In genomic region chr10:77078456-77078855, GRCm38 (mm10) we compare ENCODE assay signal across 22 mouse cellular contexts. TPM values are rescaled to one million over a fixed set of nuclear protein-coding genes. Genes with fewer than 3 reads are reported as not detected.
DNase-seq lines count a peak whose midpoint lies in the region; ATAC-seq and TF ChIP-seq lines count a peak whose summit lies in the region.
"Had no signal": no experiment of that assay in that cellular context is flagged by ENCODE, and none has a peak within 500 bp of the region (broad histone marks: within the 10 kb centered on the region; RNA-seq: fewer than 3 reads in every experiment).

No protein-coding gene starts in this region.

- no peaks in the 10 kb centered on the region for H3K36me3 ChIP-seq in kidney, adult 2 months (ENCODE audit: control insufficient read depth, insufficient read depth, low read length)
- H3K36me3 ChIP-seq in kidney, embryonic 16.5 days (ENCODE audit: insufficient read depth, low read length) = peaks cover 38% of the 10 kb centered on the region
- peaks cover 75% of the 10 kb centered on the region for H3K36me3 ChIP-seq in liver, adult 2 months (ENCODE audit: control insufficient read depth, insufficient read depth, low read length)
- H3K36me3 ChIP-seq in liver, postnatal 0 days (replicated peaks; ENCODE audit: insufficient read depth, low read length) = peaks cover 18% of the 10 kb centered on the region
- H3K36me3 ChIP-seq: embryonic facial prominence, embryonic 15.5 days had no signal

- H3K9ac ChIP-seq in kidney, embryonic 16.5 days (replicated peaks; ENCODE audit: low read length) = no peak overlapping the region
- no peak overlapping the region for H3K9ac ChIP-seq in liver, adult 2 months (ENCODE audit: low read depth, low read length)
- H3K9ac ChIP-seq in liver, postnatal 0 days (replicated peaks) = no peak overlapping the region
- H3K9ac ChIP-seq: embryonic facial prominence, embryonic 12.5 days; embryonic facial prominence, embryonic 15.5 days; forebrain, postnatal 0 days; hindbrain, embryonic 12.5 days had no signal

- no peak overlapping the region for H3K4me3 ChIP-seq in kidney, adult 2 months (ENCODE audit: insufficient read depth, low read depth, low read length)
- H3K4me3 ChIP-seq in kidney, embryonic 16.5 days (ENCODE audit: low read length) = no peak overlapping the region
- no peak overlapping the region for H3K4me3 ChIP-seq in liver, adult 2 months (ENCODE audit: insufficient read depth, low read depth, low read length)
- H3K4me3 ChIP-seq in liver, postnatal 0 days (ENCODE audit: low read depth, low read length) = no peak overlapping the region
- H3K4me3 ChIP-seq: embryonic facial prominence, embryonic 12.5 days; embryonic facial prominence, embryonic 15.5 days; gastrocnemius, adult 2 months; hindbrain, embryonic 12.5 days had no signal

- peaks cover 3% of the 10 kb centered on the region; the same call in 1 of the 2 replicates for H3K4me1 ChIP-seq in kidney, adult 2 months (ENCODE audit: control insufficient read depth, insufficient read depth, low read length)
- peaks cover 2% of the 10 kb centered on the region; the same call in 1 of the 2 replicates for H3K4me1 ChIP-seq in kidney, embryonic 16.5 days (ENCODE audit: insufficient read depth, low read length)
- no peaks in the 10 kb centered on the region for H3K4me1 ChIP-seq in liver, adult 2 months (ENCODE audit: control insufficient read depth, insufficient read depth, low read length)
- H3K4me1 ChIP-seq in liver, postnatal 0 days (ENCODE audit: insufficient read depth) = no peaks in the 10 kb centered on the region
- H3K4me1 ChIP-seq: embryonic facial prominence, embryonic 12.5 days; hindbrain, embryonic 12.5 days had no signal

- no peak for ATAC-seq in kidney, embryonic 16.5 days (ENCODE audit: low FRiP score, low TSS enrichment)
- no peak for ATAC-seq in liver, postnatal 0 days
- ATAC-seq: activated CD4-positive, CD25-positive, alpha-beta regulatory T cell, adult 4 months; forebrain, embryonic 14.5 days; forebrain, postnatal 0 days had no signal

- DNase-seq in kidney, adult 2 months = peak; percentile 59
- DNase-seq in kidney, postnatal 4 days = no peak
- no peak for DNase-seq in kidney, postnatal 14 days
- DNase-seq in liver, adult 2 months (ENCODE audit: extremely low read depth, low read depth, low spot score) = peak; percentile 41
- DNase-seq in liver, postnatal 0 days = no peak
- no peak for DNase-seq in spleen, postnatal 4 days (ENCODE audit: low spot score in 2 of 2)
- DNase-seq in ovary, adult 18-20 months (ENCODE audit: low spot score) = no peak
- DNase-seq: adrenal gland, postnatal 10 days; adrenal gland, postnatal 36 days; cerebellum, adult 2 months; cerebellum, adult 9-11 months; forebrain, postnatal 0 days; gastrocnemius, adult 2 months; gastrocnemius, postnatal 14 days; heart, adult 11 months had no signal

- H3K9me3 ChIP-seq in kidney, embryonic 16.5 days (ENCODE audit: low read length) = no peaks in the 10 kb centered on the region
- H3K9me3 ChIP-seq in liver, postnatal 0 days (ENCODE audit: low read length) = no peaks in the 10 kb centered on the region
- H3K9me3 ChIP-seq: embryonic facial prominence, embryonic 12.5 days; embryonic facial prominence, embryonic 15.5 days; hindbrain, embryonic 12.5 days had no signal

- H3K79me2 ChIP-seq in liver, adult 2 months (ENCODE audit: control insufficient read depth, insufficient read depth, low read length) = no peaks in the 10 kb centered on the region

- H3K27ac ChIP-seq in kidney, adult 2 months (ENCODE audit: insufficient read depth, low read depth, low read length) = peak overlapping the region; percentile 82
- peak overlapping the region; percentile 47 for H3K27ac ChIP-seq in kidney, embryonic 16.5 days (ENCODE audit: low read length)
- no peak overlapping the region for H3K27ac ChIP-seq in liver, adult 2 months (replicated peaks; ENCODE audit: insufficient read depth, low read depth, low read length)
- no peak overlapping the region for H3K27ac ChIP-seq in liver, postnatal 0 days (ENCODE audit: low read depth)
- H3K27ac ChIP-seq: embryonic facial prominence, embryonic 12.5 days; embryonic facial prominence, embryonic 15.5 days; gastrocnemius, adult 2 months had no signal

- TF ChIP-seq CTCF in kidney, adult 2 months (conservative IDR thresholded peaks at IDR 0.05; ENCODE audit: insufficient read depth, insufficient read length, low read depth, low read length) = no peak
- no peak for TF ChIP-seq CTCF in liver, adult 2 months (IDR thresholded peaks at IDR 0.05; ENCODE audit: low read depth, low read length)
- no peak for TF ChIP-seq CTCF in liver, postnatal 0 days (IDR thresholded peaks at IDR 0.05; ENCODE audit: low read depth)

- H3K27me3 ChIP-seq in kidney, adult 2 months (replicated peaks; ENCODE audit: control insufficient read depth, insufficient read depth, low read length) = no peaks in the 10 kb centered on the region
- no peaks in the 10 kb centered on the region for H3K27me3 ChIP-seq in kidney, embryonic 16.5 days (ENCODE audit: insufficient read depth, low read length)
- no peaks in the 10 kb centered on the region for H3K27me3 ChIP-seq in liver, adult 2 months (ENCODE audit: control insufficient read depth, insufficient read depth, low read length)
- H3K27me3 ChIP-seq in liver, postnatal 0 days (ENCODE audit: insufficient read depth, low read length) = no peaks in the 10 kb centered on the region
- H3K27me3 ChIP-seq: embryonic facial prominence, embryonic 12.5 days; embryonic facial prominence, embryonic 15.5 days; hindbrain, embryonic 12.5 days had no signal

- H3K4me2 ChIP-seq in kidney, embryonic 16.5 days (replicated peaks; ENCODE audit: low read depth, low read length) = no peak overlapping the region
- no peak overlapping the region for H3K4me2 ChIP-seq in liver, postnatal 0 days (ENCODE audit: low read depth, low read length)
- H3K4me2 ChIP-seq: embryonic facial prominence, embryonic 12.5 days; embryonic facial prominence, embryonic 15.5 days; heart, embryonic 11.5 days; hindbrain, embryonic 12.5 days had no signal

- WGBS in kidney, adult 2 months = 89% methylated on average over 4 of the region's 4 CpGs
- 94% methylated on average over 4 of the region's 4 CpGs for WGBS in kidney, embryonic 16.5 days
- WGBS in liver, adult 2 months = 88% methylated on average over 4 of the region's 4 CpGs
- 87% methylated on average over 4 of the region's 4 CpGs for WGBS in liver, postnatal 0 days (ENCODE audit: insufficient replicate concordance)

- no peak for TF ChIP-seq EP300 in liver, postnatal 0 days (IDR thresholded peaks at IDR 0.05; ENCODE audit: low read depth)

- no peak for TF ChIP-seq POLR2A in kidney, adult 2 months (IDR thresholded peaks at IDR 0.05; ENCODE audit: low read depth, low read length)
- no peak for TF ChIP-seq POLR2A in liver, adult 2 months (IDR thresholded peaks at IDR 0.05; ENCODE audit: extremely low read depth, insufficient read depth, low read length)

RNA-seq across cellular contexts. Expression of gene Slc19a1, which starts 46.4 kb away (rescaled TPM):
- 245 and 351 TPM in 2 replicates for polyA plus RNA-seq in kidney, adult 2 months (2012; rRNA removed)
- polyA plus RNA-seq in kidney, embryonic 16.5 days (2015; fragmentation: Nextera tagmentation; extraction: Ambion mirVana) = 58.4 and 60.3 TPM in 2 replicates
- total RNA-seq in liver, adult 2 months (2014; rRNA removed) = 2.9 and 5.2 TPM in 2 replicates
- polyA plus RNA-seq in liver, adult 2 months (2012; rRNA removed) = 14.8 and 15.9 TPM in 2 replicates
- 7.1 and 10.5 TPM in 2 replicates for polyA plus RNA-seq in liver, postnatal 0 days (2015; fragmentation: Nextera tagmentation; extraction: Ambion mirVana)

Comparison
In these comparisons a context has a peak if more than half of its experiments do, and no peak if none do; other contexts are left out.
1. DNase-seq: peak in kidney, adult 2 months (single experiment) and liver, adult 2 months (single experiment); none in kidney, postnatal 4 days (0 of 2), kidney, postnatal 14 days (single experiment), liver, postnatal 0 days (single experiment), spleen, postnatal 4 days (0 of 2) and ovary, adult 18-20 months (single experiment).
2. H3K27ac ChIP-seq: peak in kidney, adult 2 months (single experiment) and kidney, embryonic 16.5 days (single experiment); none in liver, adult 2 months (single experiment) and liver, postnatal 0 days (single experiment).